Mouse (Mus musculus) telencephalon, adult 2 months (tissue): ENCODE measurements at regions not wholly inside any gene's neighbourhood (a gene's known extent, or its start where the extent isn't known, plus 50 kb on each side); places are given as distances from the start of the nearest gene placed in this dataset.

Experiments
- DNase-seq: peaks from one replicate; pipeline ENCODE4 v3.0.0-alpha.2; 2011; ENCODE audit warnings: low read depth, low spot score

DNA sequence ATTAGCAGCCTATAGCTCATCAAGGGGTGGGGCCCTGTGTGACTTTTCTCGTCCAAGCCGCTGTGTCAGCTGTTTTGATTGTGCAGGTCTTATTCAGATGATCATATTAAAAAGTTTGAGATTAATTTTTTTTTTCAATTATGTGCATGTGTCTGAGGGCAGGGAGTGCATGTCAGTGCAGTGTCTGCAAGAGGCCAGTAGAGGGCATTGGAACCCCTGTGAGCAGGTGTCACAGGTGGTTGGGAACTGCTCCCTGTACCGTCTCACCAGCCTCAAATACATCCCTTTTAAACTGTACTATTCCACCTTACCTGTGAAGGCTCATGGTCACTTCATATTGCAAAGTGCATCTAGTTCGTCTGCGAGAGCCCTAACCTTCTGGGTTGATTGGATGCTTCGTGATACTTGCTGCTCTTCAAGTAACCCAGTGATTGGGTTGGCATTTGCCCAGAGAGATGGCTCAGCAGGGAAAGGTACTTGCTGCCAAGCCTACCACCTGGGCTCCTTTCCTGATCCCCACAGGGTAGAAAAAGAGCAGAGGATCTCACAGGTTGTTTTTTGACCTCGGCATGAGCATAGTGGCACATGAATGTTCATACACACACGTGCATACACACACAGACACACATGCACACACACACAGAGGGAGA lies 178.3 kb upstream of the Fam19a5 start:
- no peak for DNase-seq

DNA sequence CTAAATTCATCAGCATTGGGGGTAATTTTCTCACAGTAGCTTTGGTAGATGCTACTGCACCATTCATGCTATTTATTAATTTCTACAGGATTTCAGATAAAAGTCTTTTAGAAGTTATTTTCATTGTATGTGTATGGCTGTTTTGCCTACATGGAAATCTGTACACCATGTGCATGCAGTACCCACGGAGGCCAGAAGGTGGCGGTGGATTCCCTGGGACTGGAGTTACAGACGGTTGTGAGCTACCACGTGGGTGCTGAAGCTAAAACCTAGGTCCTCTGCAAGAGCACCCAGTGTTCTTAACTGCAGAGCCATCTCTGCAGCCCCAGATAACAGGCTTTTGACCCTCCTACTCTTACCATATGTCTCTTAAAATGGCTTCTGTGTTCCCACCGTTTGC lies 176.7 kb upstream of the Fam19a5 start:
- no peak for DNase-seq

DNA sequence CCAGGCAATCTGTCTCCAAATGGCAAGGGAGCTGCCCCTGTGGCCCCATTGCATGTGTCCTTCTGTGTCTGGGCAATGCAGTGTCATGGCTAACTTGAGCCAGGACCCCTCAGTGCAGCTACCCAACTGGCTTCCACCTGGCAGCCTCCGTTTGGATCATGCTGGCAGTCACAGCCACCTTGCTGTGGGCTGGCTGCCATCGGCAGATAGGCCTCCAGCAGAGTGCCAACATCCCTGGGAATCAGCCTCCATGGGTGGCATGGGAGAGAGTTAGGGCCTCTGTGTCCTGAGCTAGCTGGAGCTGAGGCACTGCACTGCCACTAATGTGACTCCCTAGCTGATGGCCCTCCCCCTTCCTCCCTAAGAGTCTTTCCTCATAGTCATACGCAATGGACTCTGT lies 174.7 kb upstream of the Fam19a5 start:
- no peak for DNase-seq

DNA sequence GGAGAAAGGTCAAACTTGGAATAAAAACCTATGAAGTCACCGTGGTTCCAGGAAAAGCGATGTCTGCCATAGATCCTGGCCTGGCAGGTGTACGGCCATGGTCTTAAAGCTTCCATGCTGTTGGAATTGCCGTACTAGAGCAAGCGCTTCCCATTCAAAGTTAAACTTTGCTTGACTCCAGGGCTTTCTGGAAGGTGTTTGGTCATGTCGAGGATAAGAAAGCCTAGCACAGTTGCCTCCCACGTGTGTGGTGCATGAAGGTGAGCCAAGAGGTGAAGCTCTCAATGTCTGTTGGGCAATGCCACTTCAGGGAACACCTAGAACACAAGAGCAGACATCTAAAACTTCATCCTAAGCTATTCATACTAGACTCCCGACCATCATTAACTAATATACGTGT lies 174.3 kb upstream of the Fam19a5 start:
- no peak for DNase-seq

DNA sequence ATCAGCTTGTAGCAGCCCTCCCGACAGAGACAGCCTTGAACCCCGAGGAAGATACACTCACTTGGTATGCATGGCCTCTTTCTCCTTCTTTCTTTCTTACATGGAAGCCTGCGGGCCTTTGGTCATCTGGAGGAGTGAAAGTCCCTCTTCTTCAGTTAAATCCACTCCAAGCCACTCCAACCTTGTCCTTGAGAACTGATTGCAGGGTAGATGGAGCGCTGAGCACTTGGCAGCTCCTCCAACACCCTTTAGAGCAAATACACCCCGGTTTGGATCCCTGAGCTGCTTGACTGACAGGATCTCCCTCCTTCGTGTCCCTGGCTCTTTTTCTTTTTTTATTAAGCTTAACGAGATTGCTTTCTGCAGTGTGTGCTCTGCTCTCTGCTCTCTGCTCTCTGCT lies 173.3 kb upstream of the Fam19a5 start:
- DNase-seq: no peak

DNA sequence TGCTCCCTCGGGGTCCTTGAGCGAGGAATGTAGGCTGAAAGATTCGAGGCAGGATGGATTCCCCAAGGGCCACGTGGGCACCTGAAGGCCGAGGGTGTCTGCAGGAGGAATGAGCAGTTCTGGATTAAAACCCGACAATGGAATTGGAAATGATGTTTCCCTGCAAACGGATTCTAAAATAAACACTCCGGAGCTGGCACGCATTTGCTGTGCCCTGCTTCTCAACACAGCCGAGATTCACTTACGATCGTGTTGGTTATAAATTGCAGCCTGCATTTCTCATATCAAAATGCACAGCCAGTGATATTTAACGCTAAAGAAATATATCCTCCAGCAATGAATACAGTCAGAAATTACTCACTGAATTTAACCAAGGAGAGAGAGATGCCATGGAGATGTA lies 169.4 kb upstream of the Fam19a5 start:
- DNase-seq: peak; percentile 39

DNA sequence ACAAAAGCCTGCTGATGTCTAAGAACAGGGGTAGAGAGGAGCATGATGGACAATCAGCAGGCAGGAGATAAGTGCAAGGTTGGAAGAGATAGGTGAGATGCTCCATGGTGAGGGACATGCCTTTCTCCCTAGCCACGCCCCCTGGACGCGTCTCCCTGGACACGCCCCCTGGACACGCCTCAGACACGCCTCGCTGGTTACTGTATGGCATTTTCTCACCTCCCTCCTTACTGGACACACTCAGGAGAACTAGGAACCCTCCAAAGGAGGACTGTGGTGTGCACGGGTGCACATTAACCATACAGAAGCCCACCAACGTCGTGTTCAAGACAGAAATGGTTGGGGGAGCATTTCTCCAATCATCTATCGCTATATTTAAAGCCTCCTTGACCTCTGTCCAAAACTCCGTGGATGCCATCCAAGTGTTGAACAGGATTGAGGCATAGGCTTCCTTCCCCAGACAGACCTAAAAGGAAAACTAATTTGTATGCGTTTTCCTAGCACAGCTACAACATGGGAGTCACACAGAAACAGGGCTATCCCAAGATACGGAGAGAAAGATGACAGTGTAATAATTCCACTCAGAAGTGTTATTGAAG lies 168.4 kb upstream of the Fam19a5 start:
- no peak for DNase-seq

DNA sequence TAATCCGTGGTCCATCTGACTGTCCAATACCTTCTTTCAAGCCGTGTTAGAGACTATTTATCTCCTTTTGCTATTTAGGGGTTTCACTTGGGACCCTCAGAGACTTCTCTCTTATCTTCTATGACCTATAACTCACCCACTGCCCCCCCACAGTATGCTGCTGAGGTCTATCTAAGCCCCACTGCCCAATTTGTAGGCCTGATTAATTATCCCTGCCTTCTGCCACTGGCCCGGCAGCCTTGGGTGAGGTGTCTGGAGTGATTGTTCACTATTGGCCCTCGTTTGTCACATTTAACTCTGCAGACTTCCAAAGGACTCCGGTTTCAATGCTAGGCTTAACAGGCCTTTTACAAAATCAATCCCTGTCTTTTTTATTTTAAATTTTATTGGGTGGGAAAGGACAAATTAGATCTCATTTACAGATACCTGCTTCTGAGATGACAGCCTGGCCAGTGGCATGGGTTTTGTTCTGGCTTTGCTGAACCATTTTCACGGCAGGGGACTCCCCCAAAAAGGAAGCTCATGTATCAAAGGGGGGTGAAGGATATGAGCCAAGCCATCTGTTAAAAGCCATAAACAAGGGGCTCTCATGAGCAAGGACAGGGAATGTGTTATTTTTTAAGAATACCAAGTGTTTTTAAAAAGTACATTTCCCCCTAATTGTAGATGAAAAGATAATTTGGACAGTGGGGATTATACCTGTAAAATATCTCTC lies 160.4 kb upstream of the Fam19a5 start:
- DNase-seq: no peak

DNA sequence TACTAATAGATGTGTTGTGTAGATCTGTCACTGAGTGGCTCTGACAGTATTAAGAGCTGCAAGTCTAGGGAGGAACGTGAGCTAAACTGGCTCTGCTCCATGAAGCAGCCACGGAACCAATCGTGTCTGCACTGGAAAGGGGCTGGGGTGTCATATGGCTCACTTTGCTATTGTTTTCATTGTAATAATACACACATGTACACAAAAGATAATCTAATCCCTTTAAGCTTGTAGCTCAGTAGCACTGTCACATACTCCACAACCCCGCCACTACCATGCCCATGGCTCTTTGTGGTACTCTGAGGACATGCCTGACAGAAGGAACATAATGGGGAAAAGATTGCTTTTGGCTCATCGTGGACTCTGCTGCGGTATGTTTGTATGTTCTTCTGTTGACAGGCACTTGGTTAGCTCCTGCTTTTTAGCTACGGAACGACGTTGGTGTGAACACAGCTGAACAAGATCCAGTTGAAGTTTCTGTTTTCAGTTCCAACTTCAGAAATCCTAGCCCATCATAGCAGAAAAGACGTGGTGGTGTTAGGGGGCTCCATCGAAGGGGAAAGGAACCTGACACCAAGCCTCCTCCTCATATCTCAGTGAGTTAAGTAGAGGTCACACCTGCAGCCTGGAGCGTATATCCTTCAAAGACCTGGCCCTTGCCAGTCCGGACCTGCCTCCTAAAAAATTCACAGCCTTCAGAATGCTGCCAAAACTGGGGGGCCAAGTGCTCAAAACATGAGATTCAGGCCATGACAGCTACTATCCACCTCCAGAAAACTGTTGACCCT lies 159.6 kb upstream of the Fam19a5 start:
- DNase-seq: no peak

DNA sequence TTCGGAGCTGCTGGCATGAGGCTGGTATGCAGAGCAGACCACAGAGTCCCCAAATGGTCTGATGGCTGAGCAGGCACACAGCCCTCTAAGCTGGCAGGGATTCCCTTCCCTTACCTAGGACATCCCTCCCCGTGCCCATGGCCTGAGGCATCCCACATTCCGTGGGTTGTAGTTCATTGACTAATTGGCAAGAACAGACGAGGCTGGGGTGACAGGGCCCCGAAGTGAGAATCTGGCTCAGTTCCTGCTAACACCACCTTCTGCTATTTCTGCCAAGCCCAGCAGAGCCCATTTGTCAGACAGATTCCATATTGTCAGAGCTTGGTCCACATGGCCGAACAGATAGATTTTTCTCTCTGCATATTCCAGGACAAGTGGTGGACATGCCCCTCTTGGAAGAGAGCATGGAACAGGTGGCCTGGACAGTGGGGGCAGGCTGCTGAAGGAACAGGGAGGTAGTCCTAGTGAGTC lies 157.6 kb upstream of the Fam19a5 start:
- DNase-seq: no peak

DNA sequence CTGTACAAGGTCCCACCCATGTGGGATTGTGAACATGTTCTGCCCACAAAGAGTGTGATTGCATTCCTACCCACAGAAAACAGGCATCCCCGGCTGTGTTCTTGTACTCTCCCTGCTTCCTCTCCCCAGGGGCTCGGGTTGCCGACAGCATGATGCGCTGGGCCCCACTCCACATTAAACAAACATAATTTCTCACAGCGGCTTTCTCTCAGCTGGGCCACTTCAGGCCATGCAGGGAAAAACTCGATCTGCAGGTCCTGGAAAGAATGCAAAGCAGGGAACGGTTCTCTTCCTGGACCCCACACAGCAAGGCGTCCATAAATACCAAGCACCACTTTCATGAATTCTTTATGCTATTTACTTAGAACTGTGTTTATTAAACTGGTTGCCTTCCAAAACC lies 152.7 kb upstream of the Fam19a5 start:
- no peak for DNase-seq

DNA sequence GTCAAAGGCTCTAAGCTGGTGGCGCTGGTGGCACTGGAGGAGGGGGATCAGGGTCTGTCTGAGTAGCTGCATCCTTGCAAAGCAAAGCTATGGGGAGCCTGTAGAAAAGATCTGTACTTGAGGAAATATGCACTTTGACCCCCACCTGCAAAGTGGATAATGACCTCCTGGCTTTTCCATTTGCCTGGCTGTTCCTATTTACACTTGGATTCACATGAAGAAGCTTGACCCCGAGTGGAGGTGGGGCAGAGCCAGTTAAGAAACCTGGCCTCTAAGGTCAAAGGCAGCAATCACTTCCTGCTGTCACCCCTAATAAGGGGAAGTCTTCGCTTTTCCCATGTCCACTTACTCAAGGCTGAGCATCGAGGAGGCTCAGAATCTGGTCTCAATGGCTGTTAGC lies 145.7 kb upstream of the Fam19a5 start:
- DNase-seq: no peak

DNA sequence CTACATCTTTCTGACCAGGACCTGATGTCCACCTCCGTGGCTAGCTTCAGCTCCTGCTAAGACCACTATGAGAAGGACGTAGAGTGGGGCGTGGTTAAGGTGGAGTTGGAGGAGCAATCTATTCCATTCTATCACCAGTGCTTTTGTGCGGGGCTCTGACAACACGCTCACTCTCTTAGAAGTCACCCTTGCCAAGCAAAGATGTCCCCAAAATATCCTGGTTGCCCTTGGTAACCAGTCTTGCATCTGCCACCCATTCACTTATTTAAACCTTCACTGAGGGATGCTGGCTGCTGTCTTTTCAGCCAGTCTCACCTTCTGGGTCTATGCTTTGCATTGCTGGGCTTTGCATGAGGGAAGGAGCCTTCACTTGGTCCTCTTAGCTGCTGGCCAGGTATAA lies 138.4 kb upstream of the Fam19a5 start:
- peak; percentile 90 for DNase-seq

DNA sequence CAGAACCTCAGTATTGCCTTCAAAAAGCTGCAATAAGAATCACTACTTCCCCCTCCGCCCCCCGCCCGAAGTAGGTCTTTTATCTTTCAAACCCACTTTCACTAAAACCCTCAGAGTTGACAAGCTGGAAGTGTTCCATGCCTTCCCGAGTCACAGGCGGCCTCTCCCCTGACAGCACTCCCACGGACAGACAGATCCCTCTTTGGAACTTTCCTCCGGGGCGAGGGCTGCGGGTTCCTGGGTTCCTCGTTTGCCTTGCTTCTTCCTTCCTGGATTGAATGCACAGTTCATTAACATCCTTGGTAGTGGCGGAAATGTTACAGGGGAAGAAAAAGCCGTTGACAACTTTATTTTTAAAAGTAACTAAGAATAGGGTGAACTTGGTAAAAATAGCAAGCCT lies 132.1 kb upstream of the Fam19a5 start:
- peak; percentile 34 for DNase-seq

DNA sequence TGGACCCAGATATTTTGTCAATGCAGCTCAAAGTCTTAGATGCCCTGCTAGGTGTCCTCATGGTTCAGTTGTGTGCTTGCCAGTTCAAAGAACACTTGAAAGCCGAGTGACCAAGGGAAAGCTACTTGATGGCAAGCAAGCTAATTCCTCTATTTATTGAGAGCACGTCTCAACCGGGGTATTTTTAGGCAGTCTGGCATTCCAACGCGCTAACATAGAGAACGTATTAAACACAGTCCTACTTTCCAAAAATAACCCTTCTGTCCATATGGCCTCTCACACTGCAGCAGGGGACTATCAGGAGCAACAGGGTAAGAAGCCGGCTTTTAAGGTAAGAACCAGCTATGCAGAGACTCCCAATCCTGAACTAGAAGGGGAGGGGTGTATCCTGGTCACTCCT lies 128.1 kb upstream of the Fam19a5 start:
- no peak for DNase-seq

DNA sequence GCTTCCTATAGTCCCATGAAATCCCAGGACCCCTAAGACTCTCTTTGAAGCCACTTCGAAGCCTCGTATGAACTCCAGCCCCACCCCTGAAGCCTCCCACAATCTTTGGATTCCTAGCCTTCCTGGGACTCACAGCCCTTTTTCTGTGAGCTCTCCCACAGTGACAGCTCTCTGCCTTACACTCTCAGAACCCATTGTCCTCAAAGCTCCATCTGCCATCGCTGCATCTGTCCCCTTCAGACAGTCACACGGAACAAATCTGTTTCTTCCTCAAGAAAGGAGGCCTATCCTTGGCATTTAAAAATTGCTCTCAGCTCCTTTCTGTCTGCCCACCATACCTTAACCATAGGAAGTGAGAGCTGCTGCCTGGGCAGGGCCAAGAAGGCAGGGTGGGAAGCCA lies 122.4 kb upstream of the Fam19a5 start:
- DNase-seq: no peak

DNA sequence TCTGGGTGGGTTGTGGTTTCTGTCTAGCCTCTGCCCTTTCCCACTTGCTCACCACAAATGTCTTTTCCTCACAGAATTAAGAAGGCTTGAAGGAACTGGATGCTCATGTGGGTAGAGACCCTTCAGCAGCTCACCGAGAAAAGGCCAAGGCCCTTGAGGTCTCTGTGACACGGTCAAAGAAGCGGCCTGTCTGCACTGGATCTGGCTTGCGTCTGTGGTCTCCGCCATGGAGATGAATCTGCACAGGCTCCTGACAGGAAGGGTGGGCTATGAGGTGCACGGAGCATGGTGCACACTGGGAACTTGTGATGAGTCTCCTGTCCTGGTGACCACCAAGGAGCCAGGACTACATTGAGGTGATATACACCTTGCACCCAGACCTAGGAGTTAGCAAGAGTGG lies 110.8 kb upstream of the Fam19a5 start:
- no peak for DNase-seq

DNA sequence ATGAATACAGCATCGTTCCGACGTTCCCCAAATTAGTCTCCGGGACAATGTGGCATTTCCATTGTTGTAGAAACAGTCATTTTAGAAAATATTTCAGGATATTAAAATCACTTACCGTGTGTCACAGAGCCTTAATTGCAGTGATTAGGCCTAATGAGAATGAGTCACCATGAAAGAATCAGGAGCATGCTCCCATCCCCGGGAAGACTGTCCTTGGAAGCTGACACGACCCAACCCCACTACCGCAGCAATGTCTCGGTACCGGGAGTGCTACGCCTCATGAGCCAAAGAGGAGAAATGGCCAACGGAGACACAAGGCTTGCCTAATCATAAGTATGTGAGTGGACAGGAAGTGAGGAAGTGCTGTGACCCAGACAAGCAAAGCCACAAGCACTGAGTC lies 110.2 kb upstream of the Fam19a5 start:
- DNase-seq: no peak

DNA sequence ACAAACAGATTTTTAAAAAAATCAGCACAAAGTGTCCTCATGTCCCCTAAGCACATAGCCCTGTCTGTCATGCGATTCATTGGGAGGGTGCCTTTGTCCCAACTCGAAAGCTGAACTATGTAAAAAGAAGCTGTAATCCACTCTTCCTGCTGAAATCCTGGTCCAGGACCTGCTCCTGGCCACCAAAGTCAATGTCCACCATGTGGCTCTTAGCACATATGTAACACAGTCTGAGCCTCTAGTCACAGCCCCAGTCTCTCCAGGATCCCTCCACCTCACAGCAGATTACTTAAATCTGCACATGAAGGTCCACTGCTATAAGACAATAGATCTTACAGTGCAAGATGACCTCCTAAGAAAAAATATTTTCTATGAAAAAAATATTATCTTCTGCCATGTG lies 108.5 kb upstream of the Fam19a5 start:
- no peak for DNase-seq

DNA sequence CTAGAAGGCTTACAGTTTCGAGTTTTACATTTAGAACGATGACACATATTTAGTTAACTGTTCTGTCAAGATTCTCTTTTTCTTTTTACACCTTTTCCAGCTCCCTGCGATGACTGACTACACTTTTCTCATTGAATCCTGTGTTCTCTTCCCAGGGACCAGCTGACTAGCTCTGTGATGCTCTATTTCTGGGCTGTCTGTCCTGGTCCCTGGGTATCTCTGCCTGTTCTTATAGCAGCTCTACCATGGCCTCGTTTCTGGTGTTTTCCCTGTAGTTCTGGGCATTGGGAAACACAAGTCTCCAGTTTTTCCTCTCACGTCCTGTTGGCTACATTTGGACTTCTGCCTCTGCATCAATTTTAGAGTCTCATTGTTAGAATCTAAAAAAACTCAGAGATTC lies 106.5 kb upstream of the Fam19a5 start:
- DNase-seq: peak; percentile 46

DNA sequence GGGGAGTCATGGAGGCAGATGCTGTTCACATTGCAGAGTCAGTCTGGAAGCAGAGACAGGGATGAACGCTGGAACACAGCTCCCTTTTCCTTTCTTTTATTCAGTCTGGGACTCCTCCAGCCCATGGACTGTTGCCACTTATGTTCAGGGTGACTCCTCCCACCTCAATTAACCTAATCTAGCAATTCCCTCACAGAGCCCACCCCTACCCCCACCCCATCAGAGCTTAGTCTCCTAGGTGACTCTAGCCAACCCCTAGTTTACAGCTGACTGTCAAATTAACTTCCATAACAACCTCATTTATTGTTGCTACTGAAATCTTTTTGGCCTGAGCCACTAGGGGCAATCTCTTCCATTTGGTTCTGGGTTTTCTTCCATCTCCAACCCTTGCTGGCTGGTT lies 85.2 kb upstream of the Fam19a5 start:
- DNase-seq: no peak

DNA sequence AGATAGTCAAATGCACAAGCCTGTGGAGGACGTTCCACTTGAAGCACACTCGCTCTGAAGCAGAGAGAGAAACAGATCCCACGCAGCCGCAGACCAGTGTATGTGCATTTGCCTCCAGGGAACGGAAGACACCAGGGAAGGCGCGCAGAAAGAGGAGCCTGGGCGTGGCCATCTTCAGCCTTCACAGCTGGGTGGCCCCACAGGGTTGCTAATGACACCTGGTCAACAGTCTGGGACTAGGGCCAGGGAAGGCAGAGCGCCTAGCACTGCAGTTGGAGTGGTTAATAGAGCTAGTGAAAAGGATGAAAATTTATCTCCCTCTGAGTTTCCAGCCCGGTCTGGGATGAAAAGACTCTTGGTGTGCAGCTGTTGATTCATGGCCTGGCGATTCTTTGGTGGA lies 67.9 kb upstream of the Fam19a5 start:
- no peak for DNase-seq
